Mouse (Mus musculus) midbrain, embryonic 16.5 days (tissue): ENCODE data around the gene Ptprh. TPM values are rescaled to one million over a fixed set of nuclear protein-coding genes. Genes with fewer than 3 reads are reported as not detected.

Source experiments
- ATAC-seq: fragments of 200-750 bp; cut with Nextera tagmentation; 2 replicates; pipeline ENCODE4 v1.8.0; 2017; ENCODE audit warnings: moderate TSS enrichment
- H3K27ac ChIP-seq: fragments of 300-500 bp; sonication (generic); 2 replicates; pipeline ENCODE4 v1.5.1; 2014; ENCODE audit warnings: mild to moderate bottlenecking, low read length, mixed read lengths
- H3K27me3 ChIP-seq: fragments of 300-500 bp; sonication (generic); 2 replicates; pipeline ENCODE4 v1.6.1; 2014; ENCODE audit warnings: low read depth, low read length, mixed read lengths; ENCODE audit not compliant: control insufficient read depth, insufficient read depth
- H3K36me3 ChIP-seq: fragments of 300-500 bp; sonication (generic); 2 replicates; pipeline ENCODE4 v1.6.1; 2014; ENCODE audit warnings: mild to moderate bottlenecking, low read length, moderate library complexity, mixed read lengths; ENCODE audit not compliant: control insufficient read depth, insufficient read depth
- H3K4me1 ChIP-seq: fragments of 300-500 bp; sonication (generic); 2 replicates; pipeline ENCODE4 v1.6.1; 2014; ENCODE audit warnings: mild to moderate bottlenecking, low read length, mixed read lengths; ENCODE audit not compliant: control insufficient read depth, insufficient read depth
- H3K4me2 ChIP-seq: fragments of 300-500 bp; sonication (generic); 2 replicates; pipeline ENCODE4 v1.6.1; 2014; ENCODE audit warnings: mild to moderate bottlenecking, low read length, mixed read lengths
- H3K4me3 ChIP-seq: fragments of 300-500 bp; sonication (generic); 2 replicates; pipeline ENCODE4 v1.5.1; 2014; ENCODE audit warnings: low read depth, mild to moderate bottlenecking, low read length, moderate library complexity, mixed read lengths
- H3K9ac ChIP-seq: fragments of 300-500 bp; sonication (generic); 2 replicates; pipeline ENCODE4 v1.6.1; 2014; ENCODE audit warnings: low read depth, low read length, mixed read lengths
- H3K9me3 ChIP-seq: fragments of 300-500 bp; sonication (generic); replicated peaks from 2 replicates; pipeline ENCODE4 v1.6.1; 2014; ENCODE audit warnings: mild to moderate bottlenecking, low read length, mixed read lengths; ENCODE audit not compliant: control insufficient read depth, poor library complexity, severe bottlenecking
- WGBS: fragments of 180-500 bp; shearing (Covaris S2); extraction: QIAGEN DNeasy Blood & Tissue Kit; methylation state at CpG from one replicate; pipeline ENCODE4 v1.1.7; 2014; 5-methylcytosine and 5-hydroxymethylcytosine counted together
- polyA plus RNA-seq: library from polyadenylated mRNA; unstranded; fragments of >200 nt; fragmentation: Nextera tagmentation; extraction: Ambion mirVana; gene quantifications from 2 replicates; pipeline ENCODE4 v1.2.1, GENCODE M21; 2015

Gene Ptprh
- 0.68 and 1.4 TPM in 2 replicates for polyA plus RNA-seq

DNA sequence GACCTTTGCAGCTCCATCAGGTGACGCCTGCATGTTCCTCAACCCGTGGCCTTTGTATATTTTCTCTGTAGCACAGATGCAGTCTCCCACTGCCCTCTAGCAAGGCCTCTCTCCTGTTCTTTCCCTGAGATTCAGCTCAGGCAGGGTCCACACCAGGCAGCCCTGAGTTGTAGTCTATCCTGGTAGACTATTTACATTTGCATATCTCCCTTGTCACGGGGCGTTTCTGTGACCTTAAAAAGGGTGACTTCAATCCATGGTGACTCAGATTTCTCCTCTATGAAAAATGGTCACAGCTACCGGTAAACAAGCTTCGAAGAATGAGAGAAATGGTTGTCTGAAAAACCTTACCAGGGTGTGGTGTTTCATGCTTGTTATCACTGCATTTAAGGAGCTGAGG is at the start of gene Ptprh:
TSS of gene Ptprh (minus strand) at position 169 of the 400 bp plus-strand sequence.
- H3K4me2 ChIP-seq = no peak within 1 kb of the TSS
- no peaks in the 10 kb centered on the region for H3K4me1 ChIP-seq
- no peak within 1 kb of the TSS for H3K4me3 ChIP-seq
- H3K36me3 ChIP-seq = no peaks in the 10 kb centered on the region
- no peak within 1 kb of the TSS for H3K27ac ChIP-seq
- H3K9ac ChIP-seq = no peak within 1 kb of the TSS
- H3K27me3 ChIP-seq = no peaks in the 10 kb centered on the region
- no peaks in the 10 kb centered on the region for H3K9me3 ChIP-seq
- no peak for ATAC-seq
- WGBS = 84% methylated on average over 6 of the region's 6 CpGs

DNA sequence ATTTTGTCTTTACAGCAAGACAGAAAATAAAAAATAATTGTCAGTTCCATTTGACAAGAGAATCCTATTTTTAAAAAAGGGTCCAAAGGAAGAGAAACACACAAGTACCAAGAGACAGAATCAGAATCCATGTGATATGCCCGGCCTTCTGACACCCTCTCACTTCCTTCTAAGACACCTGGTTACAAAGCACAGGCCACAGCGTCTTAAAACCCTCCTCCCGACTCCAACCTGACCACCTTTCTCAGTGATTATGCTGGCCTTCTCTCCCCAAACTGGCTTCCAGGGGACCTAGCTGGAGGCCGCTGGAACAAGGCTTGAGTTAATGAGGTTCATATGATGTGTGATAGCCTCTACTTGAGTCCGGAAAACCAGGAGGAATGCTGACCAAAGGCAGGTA is 49.5 kb upstream of the Ptprh start:
- H3K4me1 ChIP-seq = peaks cover 32% of the 10 kb centered on the region
- WGBS = 86% methylated on average over 5 of the region's 5 CpGs

GRCm38 (mm10) chr7:4652726-4653125 is 48.9 kb upstream of the Ptprh start:
- H3K27me3 ChIP-seq = no peaks in the 10 kb centered on the region
- no peak overlapping the region for H3K4me3 ChIP-seq
- ATAC-seq = no peak
- no peak overlapping the region for H3K9ac ChIP-seq
- no peaks in the 10 kb centered on the region for H3K9me3 ChIP-seq
- H3K36me3 ChIP-seq = no peaks in the 10 kb centered on the region
- WGBS = 97% methylated on average over 5 of the region's 5 CpGs
- H3K4me1 ChIP-seq = peaks cover 28% of the 10 kb centered on the region
- H3K27ac ChIP-seq = no peak overlapping the region
- H3K4me2 ChIP-seq = no peak overlapping the region

More for the DNA sequence above, 49.5 kb upstream of the Ptprh start:
- H3K9ac ChIP-seq = no peak overlapping the region
- H3K4me2 ChIP-seq = no peak overlapping the region
- no peaks in the 10 kb centered on the region for H3K9me3 ChIP-seq
- H3K36me3 ChIP-seq = no peaks in the 10 kb centered on the region
- H3K27me3 ChIP-seq = no peaks in the 10 kb centered on the region
- no peak for ATAC-seq
- H3K4me3 ChIP-seq = no peak overlapping the region
- no peak overlapping the region for H3K27ac ChIP-seq

- Histone ChIP-seq H3K9ac (no peak overlapping the region), H3K4me1 (peaks cover 17% of the 10 kb centered on the region), H3K4me2 (no peak overlapping the region), H3K27ac (no peak overlapping the region), H3K36me3 (0 out of 2 replicates have a peak, but pooled peaks cover under 1% of the 10 kb centered on the region), H3K9me3 (no peaks in the 10 kb centered on the region), H3K4me3 (no peak overlapping the region), H3K27me3 (no peaks in the 10 kb centered on the region)
- no peak for ATAC-seq
- WGBS = 90% methylated on average over 8 of the region's 8 CpGs
Observed at GRCm38 (mm10) chr7:4651581-4651980, 47.7 kb upstream of the Ptprh start.

DNA sequence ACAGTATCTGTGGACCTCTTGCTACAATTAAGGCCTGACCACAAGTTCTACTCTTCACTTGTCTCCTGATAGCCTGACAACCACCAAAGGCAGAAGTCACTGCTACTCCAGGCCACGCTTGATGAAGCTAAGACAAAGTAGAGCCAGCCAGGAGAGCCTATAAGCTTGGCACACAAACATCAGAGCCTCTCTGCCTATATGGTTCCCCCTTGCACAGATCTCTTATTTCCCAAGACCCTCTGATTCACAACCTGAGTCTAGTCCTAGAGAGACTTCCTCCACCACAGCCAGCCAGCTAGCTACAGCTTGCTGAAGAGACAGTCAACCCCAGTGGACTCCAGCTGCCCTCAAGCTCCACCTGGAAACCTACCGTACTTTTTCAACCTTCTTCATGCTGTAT is 44.2 kb upstream of the Ptprh start:
- Histone ChIP-seq H3K36me3 (peaks cover 11% of the 10 kb centered on the region), H3K27me3 (no peaks in the 10 kb centered on the region), H3K4me3 (no peak overlapping the region), H3K9ac (no peak overlapping the region), H3K4me1 (peaks cover 5% of the 10 kb centered on the region; the same call in 1 of the 2 replicates), H3K9me3 (no peaks in the 10 kb centered on the region), H3K4me2 (no peak overlapping the region), H3K27ac (no peak overlapping the region)
- ATAC-seq = no peak
- 90% methylated on average over 2 of the region's 2 CpGs for WGBS

GRCm38 (mm10) chr7:4647291-4647690 is 43.5 kb upstream of the Ptprh start:
- H3K4me2 ChIP-seq = no peak overlapping the region
- no peak overlapping the region for H3K27ac ChIP-seq
- H3K27me3 ChIP-seq = no peaks in the 10 kb centered on the region
- peaks cover 5% of the 10 kb centered on the region; the same call in 1 of the 2 replicates for H3K4me1 ChIP-seq
- H3K36me3 ChIP-seq = peaks cover 16% of the 10 kb centered on the region
- no peaks in the 10 kb centered on the region for H3K9me3 ChIP-seq
- no peak for ATAC-seq
- WGBS = 80% methylated on average over 6 of the region's 6 CpGs
- H3K9ac ChIP-seq = no peak overlapping the region
- no peak overlapping the region for H3K4me3 ChIP-seq

DNA sequence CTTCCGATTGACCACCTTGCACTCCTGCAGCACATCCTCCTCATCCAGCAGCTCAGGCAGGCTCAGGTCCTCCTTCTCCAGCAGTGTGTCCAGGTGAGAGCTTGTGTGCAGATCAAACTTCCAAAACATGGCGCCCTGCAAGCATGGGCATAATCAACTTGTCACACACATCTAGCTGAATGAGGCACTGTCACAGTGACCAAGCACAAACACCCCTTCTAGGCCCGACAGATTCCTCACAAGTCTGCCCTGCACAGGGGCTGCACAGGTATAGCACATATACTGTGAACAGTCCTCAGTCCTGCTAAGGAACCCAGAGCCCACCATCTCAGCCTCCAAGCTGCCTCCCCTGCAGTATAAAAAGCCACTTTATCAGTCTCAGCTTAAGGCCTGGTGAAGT is 43.0 kb upstream of the Ptprh start:
- no peaks in the 10 kb centered on the region for H3K27me3 ChIP-seq
- no peaks in the 10 kb centered on the region for H3K9me3 ChIP-seq
- no peak overlapping the region for H3K9ac ChIP-seq
- 94% methylated on average over 3 of the region's 3 CpGs for WGBS
- no peak overlapping the region for H3K4me2 ChIP-seq
- peaks cover 5% of the 10 kb centered on the region; the same call in 1 of the 2 replicates for H3K4me1 ChIP-seq
- H3K36me3 ChIP-seq = peaks cover 19% of the 10 kb centered on the region
- no peak for ATAC-seq
- H3K4me3 ChIP-seq = no peak overlapping the region
- H3K27ac ChIP-seq = no peak overlapping the region

DNA sequence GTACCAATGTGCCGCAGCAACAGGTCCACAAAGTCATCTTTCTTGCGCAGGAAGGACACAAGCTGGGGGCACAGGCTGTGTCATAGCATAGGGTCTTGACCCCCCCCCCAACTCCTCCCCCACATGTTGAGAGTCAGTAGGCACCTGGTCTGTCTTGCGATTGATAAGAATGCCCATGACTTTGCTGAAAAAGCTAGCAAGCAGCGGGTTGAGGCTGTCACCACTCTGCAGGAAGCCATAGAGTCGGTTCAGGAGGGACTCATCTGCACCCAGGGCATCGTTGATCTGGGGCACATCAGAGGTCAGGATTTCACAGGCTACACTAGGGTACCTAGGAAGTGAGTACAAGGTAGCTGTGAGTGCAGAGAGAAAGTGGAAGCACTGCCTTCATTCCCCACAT is 39.4 kb upstream of the Ptprh start:
- Histone ChIP-seq H3K9ac (no peak overlapping the region), H3K27me3 (no peaks in the 10 kb centered on the region), H3K4me2 (no peak overlapping the region), H3K27ac (no peak overlapping the region), H3K4me1 (no peaks in the 10 kb centered on the region), H3K4me3 (no peak overlapping the region), H3K36me3 (peaks cover 48% of the 10 kb centered on the region), H3K9me3 (no peaks in the 10 kb centered on the region)
- no peak for ATAC-seq
- WGBS = 89% methylated on average over 6 of the region's 6 CpGs

DNA sequence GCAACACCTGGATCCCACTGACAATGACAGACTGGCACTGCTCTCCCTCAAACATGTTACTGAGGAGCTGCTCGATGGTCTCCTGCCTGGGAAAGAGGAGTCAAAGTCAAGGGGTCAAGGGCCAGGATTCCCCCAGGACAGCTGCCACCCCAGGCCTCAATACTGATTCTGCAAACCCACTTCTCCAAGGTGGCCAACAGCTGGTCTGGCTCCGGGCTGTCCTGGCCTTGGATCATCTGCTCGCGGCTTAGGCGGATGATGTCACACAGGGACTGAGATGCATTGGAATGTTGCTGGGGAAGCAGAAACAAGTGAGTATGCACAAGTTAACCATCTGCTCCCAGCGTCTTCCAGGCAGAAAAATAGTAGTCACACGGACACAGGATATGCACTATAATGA is 38.1 kb upstream of the Ptprh start:
- Histone ChIP-seq H3K36me3 (peaks cover 53% of the 10 kb centered on the region), H3K4me3 (no peak overlapping the region), H3K27me3 (no peaks in the 10 kb centered on the region), H3K9me3 (no peaks in the 10 kb centered on the region), H3K27ac (no peak overlapping the region), H3K4me1 (no peaks in the 10 kb centered on the region), H3K9ac (no peak overlapping the region), H3K4me2 (no peak overlapping the region)
- ATAC-seq = no peak
- 92% methylated on average over 7 of the region's 7 CpGs for WGBS
